Mouse (Mus musculus) midbrain, embryonic 11.5 days (tissue): ENCODE measurements around the gene Tiam1. TPM values are rescaled to one million over a fixed set of nuclear protein-coding genes. Genes with fewer than 3 reads are reported as not detected.

Source experiments
- ATAC-seq: fragments of 200-750 bp; cut with Nextera tagmentation; 2 replicates; pipeline ENCODE4 v1.8.0; 2017; ENCODE audit warnings: moderate TSS enrichment, moderate library complexity; ENCODE audit not compliant: low FRiP score
- DNase-seq: peaks from one replicate; pipeline ENCODE4 v3.0.0; 2015; ENCODE audit warnings: low spot score; ENCODE audit errors: missing footprints
- H3K27ac ChIP-seq: fragments of 300-500 bp; sonication (generic); 2 replicates; pipeline ENCODE4 v1.5.1; 2014; ENCODE audit warnings: low read depth, low read length
- H3K27me3 ChIP-seq: fragments of 300-500 bp; sonication (generic); 2 replicates; pipeline ENCODE4 v1.6.1; 2014; ENCODE audit warnings: mild to moderate bottlenecking, low read length, moderate library complexity, mixed read lengths; ENCODE audit not compliant: control insufficient read depth, insufficient read depth
- H3K36me3 ChIP-seq: fragments of 300-500 bp; sonication (generic); 2 replicates; pipeline ENCODE4 v1.6.1; 2014; ENCODE audit warnings: mild to moderate bottlenecking, low read length, moderate library complexity, mixed read lengths; ENCODE audit not compliant: control insufficient read depth, insufficient read depth
- H3K4me1 ChIP-seq: fragments of 300-500 bp; sonication (generic); 2 replicates; pipeline ENCODE4 v1.6.1; 2014; ENCODE audit warnings: low read length; ENCODE audit not compliant: control insufficient read depth, insufficient read depth
- H3K4me2 ChIP-seq: fragments of 300-500 bp; sonication (generic); 2 replicates; pipeline ENCODE4 v1.6.1; 2014; ENCODE audit warnings: mild to moderate bottlenecking, moderate library complexity
- H3K4me3 ChIP-seq: fragments of 300-500 bp; sonication (generic); 2 replicates; pipeline ENCODE4 v1.5.1; 2014; ENCODE audit warnings: low read depth, low read length
- H3K9ac ChIP-seq: fragments of 300-500 bp; sonication (generic); 2 replicates; pipeline ENCODE4 v1.6.1; 2014; ENCODE audit warnings: low read length
- H3K9me3 ChIP-seq: fragments of 300-500 bp; sonication (generic); 2 replicates; pipeline ENCODE4 v1.6.1; 2016; ENCODE audit warnings: low read length; ENCODE audit not compliant: control insufficient read depth
- WGBS: fragments of 180-500 bp; shearing (Covaris S2); extraction: QIAGEN DNeasy Blood & Tissue Kit; methylation state at CpG from one replicate; pipeline ENCODE4 v1.1.7; 2014; 5-methylcytosine and 5-hydroxymethylcytosine counted together
- polyA plus RNA-seq: library from polyadenylated mRNA; unstranded; fragments of >200 nt; fragmentation: Nextera tagmentation; extraction: Ambion mirVana; gene quantifications from 2 replicates; pipeline ENCODE4 v1.2.1, GENCODE M21; 2014

The Tiam1 gene
- polyA plus RNA-seq, 1 experiment from 2014 or later, result 14.2 TPM

DNA sequence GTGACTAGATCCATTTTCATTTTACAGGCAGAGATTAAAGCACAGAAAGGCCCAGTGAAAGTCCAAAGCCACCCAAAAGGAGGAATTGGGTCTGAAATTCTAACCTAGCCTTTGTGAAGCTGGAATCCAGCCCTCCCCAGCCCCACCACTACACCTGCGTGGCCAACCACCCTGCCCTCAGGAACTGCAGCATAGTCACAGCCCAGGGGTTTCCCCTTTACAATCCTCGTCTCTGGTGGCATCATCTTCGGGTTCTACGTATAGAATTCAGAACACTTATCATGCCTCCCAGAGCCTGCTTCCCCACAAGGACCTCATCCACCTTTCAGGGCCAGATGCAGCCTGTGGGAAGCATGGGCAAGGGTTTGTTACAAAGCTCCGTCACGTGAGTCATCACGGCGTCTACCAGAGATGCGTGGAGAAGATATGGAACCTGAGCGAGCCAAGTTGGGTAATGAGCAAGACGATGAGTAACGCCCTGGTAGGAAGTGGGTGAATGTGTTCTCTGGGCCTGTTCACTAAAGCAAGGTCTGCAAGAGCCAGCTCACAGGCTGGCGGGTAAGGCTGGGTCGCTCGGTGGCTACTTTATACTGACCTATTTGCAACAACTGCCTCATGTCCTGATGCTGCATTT, 170.6 kb downstream of the Tiam1 start:
- Histone ChIP-seq H3K4me3 (no peak overlapping the region), H3K4me1 (no peaks in the 10 kb centered on the region), H3K9ac (no peak overlapping the region), H3K9me3 (no peaks in the 10 kb centered on the region), H3K27ac (no peak overlapping the region), H3K36me3 (no peaks in the 10 kb centered on the region), H3K4me2 (no peak overlapping the region), H3K27me3 (no peaks in the 10 kb centered on the region)
- no peak for DNase-seq
- 93% methylated on average over 15 of the region's 15 CpGs for WGBS
- ATAC-seq, result no peak

DNA sequence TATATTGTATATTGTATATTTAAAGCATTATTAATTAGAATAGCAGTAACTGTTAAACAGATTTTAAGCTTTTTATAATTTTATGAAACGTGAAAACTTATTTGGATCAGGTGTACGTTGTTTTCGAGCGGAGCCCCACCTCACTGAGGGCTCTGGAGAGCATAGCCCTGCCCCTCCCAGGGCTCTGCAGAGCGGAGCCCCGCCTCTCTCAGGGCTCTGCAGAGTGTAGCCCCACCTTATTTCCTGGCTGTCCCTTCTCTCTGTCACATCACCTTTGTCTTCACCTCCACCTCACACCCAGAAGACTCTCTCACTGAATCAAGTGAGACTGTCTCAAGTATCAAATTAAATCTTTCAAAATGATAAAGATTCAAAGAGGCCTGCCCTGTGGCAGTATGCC, 171.6 kb downstream of the Tiam1 start:
- H3K4me2 ChIP-seq, result no peak overlapping the region
- no peaks in the 10 kb centered on the region for H3K36me3 ChIP-seq
- no peak overlapping the region for H3K4me3 ChIP-seq
- 89% methylated on average over 6 of the region's 6 CpGs for WGBS
- H3K4me1 ChIP-seq, result no peaks in the 10 kb centered on the region
- H3K27me3 ChIP-seq, result no peaks in the 10 kb centered on the region
- H3K9me3 ChIP-seq, result no peaks in the 10 kb centered on the region
- DNase-seq (no peak), ATAC-seq (no peak)
- H3K9ac ChIP-seq, result no peak overlapping the region
- H3K27ac ChIP-seq, result no peak overlapping the region

DNA sequence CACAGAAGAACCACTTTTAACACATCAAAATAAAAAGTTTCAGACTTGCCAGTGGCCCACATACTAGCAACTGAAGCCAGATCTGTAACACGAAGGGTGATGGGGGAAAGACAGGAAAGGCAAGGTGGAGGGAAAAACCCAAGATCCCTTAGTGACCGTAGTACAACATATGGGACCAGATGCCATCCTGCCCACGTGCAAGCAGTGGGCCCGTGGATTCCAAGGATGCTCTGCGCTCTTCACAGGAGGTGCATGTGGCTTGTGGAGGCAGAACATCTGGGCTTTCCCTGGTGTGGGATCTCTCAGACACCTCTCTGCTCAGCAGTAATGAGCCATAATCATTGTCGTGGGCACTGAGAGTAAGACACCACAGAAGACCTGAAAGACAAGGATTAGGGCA, 175.5 kb downstream of the Tiam1 start:
- Histone ChIP-seq H3K27ac (no peak overlapping the region), H3K4me1 (no peaks in the 10 kb centered on the region), H3K9ac (no peak overlapping the region), H3K36me3 (no peaks in the 10 kb centered on the region), H3K4me3 (no peak overlapping the region), H3K27me3 (no peaks in the 10 kb centered on the region), H3K4me2 (no peak overlapping the region), H3K9me3 (no peaks in the 10 kb centered on the region)
- 87% methylated on average over 6 of the region's 6 CpGs for WGBS
- ATAC-seq (no peak), DNase-seq (no peak)

DNA sequence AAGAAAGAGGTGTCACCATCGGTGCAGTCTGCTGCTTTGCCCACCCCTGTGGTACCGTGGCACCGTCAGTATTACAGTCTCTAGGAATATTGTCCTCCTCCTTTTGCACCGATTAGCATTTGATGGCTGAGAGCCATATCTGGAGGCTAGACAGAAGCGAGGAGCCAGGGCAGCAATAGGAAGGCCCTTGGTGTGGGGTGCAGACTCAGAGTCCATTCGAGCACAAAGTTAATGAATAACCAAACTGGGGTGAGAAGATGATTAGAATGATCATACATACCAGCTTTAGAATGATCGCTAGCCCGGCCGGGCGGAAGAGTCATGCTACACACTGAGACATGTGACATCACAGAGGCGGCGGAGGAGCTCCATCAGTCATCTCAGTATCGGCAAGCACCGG, 180.7 kb downstream of the Tiam1 start:
- Histone ChIP-seq H3K4me3 (no peak overlapping the region), H3K27me3 (no peaks in the 10 kb centered on the region), H3K4me1 (peaks cover 12% of the 10 kb centered on the region), H3K36me3 (no peaks in the 10 kb centered on the region), H3K4me2 (no peak overlapping the region), H3K27ac (no peak overlapping the region), H3K9me3 (no peaks in the 10 kb centered on the region), H3K9ac (no peak overlapping the region)
- 95% methylated on average over 14 of the region's 14 CpGs for WGBS
- DNase-seq, result no peak
- no peak for ATAC-seq

DNA sequence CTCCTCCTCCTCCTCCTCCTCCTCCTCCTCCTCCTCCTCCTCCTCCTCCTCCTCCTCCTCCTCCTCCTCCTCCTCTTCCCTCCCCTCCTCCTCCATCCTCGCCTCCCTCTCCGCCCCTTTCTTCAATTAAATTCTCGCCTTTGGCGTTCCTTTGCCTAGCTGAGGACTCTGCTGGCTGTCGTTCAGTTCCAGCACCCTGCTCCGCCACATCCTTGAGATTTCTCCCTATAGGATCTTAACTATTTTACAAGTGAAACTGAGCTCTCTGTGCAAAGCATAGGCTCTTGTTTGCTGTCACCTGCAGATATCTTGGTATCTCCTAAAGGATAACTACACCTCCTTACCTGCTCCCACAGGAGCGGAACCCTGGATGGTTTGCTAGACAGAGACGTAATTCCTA, 182.7 kb downstream of the Tiam1 start:
- DNase-seq, result no peak
- H3K36me3 ChIP-seq, result no peaks in the 10 kb centered on the region
- WGBS, result 26% methylated on average over 6 of the region's 8 CpGs
- H3K4me3 ChIP-seq, result peak overlapping the region; percentile 37
- no peaks in the 10 kb centered on the region for H3K9me3 ChIP-seq
- peak overlapping the region; percentile 87 for H3K4me2 ChIP-seq
- no peaks in the 10 kb centered on the region for H3K27me3 ChIP-seq
- 0 out of 2 replicates have a peak, but pooled peaks have one; percentile 19 for ATAC-seq
- peaks cover 12% of the 10 kb centered on the region for H3K4me1 ChIP-seq
- no peak overlapping the region for H3K27ac ChIP-seq
- H3K9ac ChIP-seq, result no peak overlapping the region

DNA sequence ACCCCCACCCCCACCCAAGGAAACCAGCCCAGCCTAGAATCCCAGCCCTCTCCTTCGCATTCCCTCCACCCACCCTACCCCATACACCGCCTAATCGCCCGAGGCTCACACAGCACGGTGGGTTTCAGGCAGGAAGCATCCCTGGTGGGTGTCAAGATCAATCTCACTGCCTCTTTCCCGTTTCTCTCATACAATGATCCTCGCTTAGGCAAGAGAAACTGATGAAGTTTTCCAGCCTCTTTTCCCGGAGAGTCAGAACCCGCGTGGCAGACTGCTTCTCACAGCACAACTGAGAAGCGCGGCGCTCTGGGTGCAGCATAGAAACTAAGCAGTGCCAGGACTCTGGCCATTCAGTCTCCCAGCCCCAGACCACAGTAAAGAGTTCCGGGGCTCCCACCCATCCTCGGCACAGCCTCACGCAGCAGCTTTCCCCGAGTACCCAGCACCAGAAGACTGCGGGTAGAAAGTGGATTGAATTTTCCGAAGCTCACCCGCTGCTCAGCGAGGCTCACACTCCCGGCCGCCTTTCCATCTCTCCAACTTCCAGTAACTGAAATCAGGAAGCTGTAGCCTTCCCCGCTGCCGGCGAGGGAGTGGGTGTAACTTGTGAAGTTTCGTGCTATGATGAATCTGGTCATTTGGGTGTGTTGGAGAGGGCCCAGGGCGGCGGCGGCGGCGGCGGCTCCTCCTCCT, 183.2 kb downstream of the Tiam1 start:
- peak; percentile 97 for DNase-seq
- H3K36me3 ChIP-seq, result no peaks in the 10 kb centered on the region
- H3K9me3 ChIP-seq, result no peaks in the 10 kb centered on the region
- peak overlapping the region; percentile 64 for H3K9ac ChIP-seq
- peak overlapping the region; percentile 37 for H3K4me3 ChIP-seq
- peak; percentile 72 for ATAC-seq
- H3K27ac ChIP-seq, result no peak overlapping the region
- peak overlapping the region; percentile 87 for H3K4me2 ChIP-seq
- WGBS, result under 1% methylated on average over 33 of the region's 33 CpGs
- peaks cover 12% of the 10 kb centered on the region for H3K4me1 ChIP-seq
- no peaks in the 10 kb centered on the region for H3K27me3 ChIP-seq

DNA sequence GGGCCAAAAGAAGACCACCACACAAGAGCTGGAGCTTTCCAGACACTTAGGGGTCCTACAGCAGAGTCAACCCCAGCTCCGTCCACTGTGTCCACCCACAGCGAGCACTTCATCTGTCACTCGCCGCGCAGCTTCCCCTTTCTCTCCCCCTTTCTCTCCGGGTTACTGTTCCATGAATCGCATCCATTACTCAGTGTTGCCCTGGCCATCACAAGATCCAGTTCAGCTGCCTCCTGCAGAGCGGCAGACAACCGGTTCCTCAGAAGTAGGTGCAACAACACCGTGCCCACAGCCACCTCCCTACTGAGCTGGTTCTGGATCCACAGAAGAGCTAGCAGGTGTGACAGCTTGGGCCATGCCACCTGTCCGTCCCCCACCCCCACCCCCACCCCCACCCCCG, 184.6 kb downstream of the Tiam1 start:
- ATAC-seq, result 0 out of 2 replicates have a peak, but pooled peaks have one; percentile 19

DNA sequence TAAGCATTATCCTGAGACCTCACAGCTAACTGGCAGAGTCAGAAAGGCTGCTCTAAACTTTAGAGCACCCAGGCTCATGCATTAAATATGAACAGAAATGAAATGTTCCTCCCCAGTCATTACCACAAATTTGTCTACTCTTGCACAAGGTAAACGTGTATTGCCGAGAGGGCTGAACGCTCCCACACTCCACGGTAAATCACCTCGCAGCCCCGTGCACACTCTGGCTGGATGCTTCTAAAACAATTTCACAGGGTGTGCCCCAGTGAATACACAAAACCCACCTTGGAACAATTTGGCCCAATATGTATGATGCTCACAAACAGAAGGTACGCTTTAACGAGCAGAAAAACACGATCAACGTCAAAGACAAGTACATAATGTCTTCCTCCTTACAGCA, 185.5 kb downstream of the Tiam1 start:
- H3K36me3 ChIP-seq, result no peaks in the 10 kb centered on the region
- 82% methylated on average over 10 of the region's 10 CpGs for WGBS
- H3K4me1 ChIP-seq, result peaks cover 12% of the 10 kb centered on the region
- DNase-seq, result no peak
- no peak overlapping the region for H3K27ac ChIP-seq
- no peaks in the 10 kb centered on the region for H3K27me3 ChIP-seq
- no peaks in the 10 kb centered on the region for H3K9me3 ChIP-seq
- H3K9ac ChIP-seq, result no peak overlapping the region
- no peak overlapping the region for H3K4me2 ChIP-seq
- ATAC-seq, result no peak
- no peak overlapping the region for H3K4me3 ChIP-seq

More for the DNA sequence above, 184.6 kb downstream of the Tiam1 start:
- Histone ChIP-seq H3K36me3 (no peaks in the 10 kb centered on the region), H3K27ac (no peak overlapping the region), H3K4me3 (no peak overlapping the region), H3K4me1 (peaks cover 12% of the 10 kb centered on the region), H3K27me3 (no peaks in the 10 kb centered on the region), H3K9ac (no peak overlapping the region), H3K9me3 (no peaks in the 10 kb centered on the region), H3K4me2 (no peak overlapping the region)
- WGBS, result 34% methylated on average over 12 of the region's 12 CpGs
- DNase-seq, result no peak

DNA sequence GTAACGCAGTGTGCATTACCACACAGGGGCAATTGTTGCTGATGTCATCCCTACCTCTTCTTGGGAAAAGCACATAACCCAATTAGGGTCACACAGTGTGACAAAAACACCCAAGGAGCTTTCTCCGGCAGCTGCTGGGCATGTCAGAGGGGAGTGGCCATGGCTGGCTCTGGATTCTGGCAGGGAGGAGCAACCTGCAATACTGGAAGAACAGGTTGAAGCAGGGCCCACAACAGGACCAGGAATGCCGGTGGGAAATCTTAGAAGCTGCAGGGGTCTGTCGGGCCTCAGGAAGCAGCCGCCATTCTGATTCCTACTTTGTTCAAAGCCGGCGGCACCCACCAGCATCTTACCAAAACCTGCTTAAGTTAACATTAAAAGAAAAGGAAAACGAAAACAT, 189.0 kb downstream of the Tiam1 start:
- no peak for ATAC-seq
- no peak overlapping the region for H3K4me3 ChIP-seq
- 69% methylated on average over 8 of the region's 8 CpGs for WGBS
- no peak overlapping the region for H3K9ac ChIP-seq
- peaks cover 4% of the 10 kb centered on the region; the same call in 1 of the 2 replicates for H3K4me1 ChIP-seq
- H3K27me3 ChIP-seq, result no peaks in the 10 kb centered on the region
- H3K27ac ChIP-seq, result no peak overlapping the region
- no peak for DNase-seq
- no peak overlapping the region for H3K4me2 ChIP-seq
- H3K9me3 ChIP-seq, result no peaks in the 10 kb centered on the region
- H3K36me3 ChIP-seq, result no peaks in the 10 kb centered on the region
